Mouse (Mus musculus) cortical plate, adult 2 months (tissue): ENCODE measurements at regions not wholly inside any gene's neighbourhood (a gene's known extent, or its start where the extent isn't known, plus 50 kb on each side); places are given as distances from the start of the nearest gene placed in this dataset.

Experiments used
- CTCF ChIP-seq: fragments of 200-500 bp; IDR thresholded peaks from 2 replicates; pipeline ENCODE4 v1.5.1; 2011; ENCODE audit warnings: mild to moderate bottlenecking, control low read depth, low read length; ENCODE audit not compliant: insufficient read depth; ENCODE audit errors: extremely low read depth
- POLR2A ChIP-seq: fragments of 200-500 bp; IDR thresholded peaks from 2 replicates; pipeline ENCODE4 v1.6.1; 2011; ENCODE audit warnings: mild to moderate bottlenecking, low read length, control low read depth; ENCODE audit not compliant: insufficient read depth; ENCODE audit errors: extremely low read depth

- TF ChIP-seq CTCF, result no peak
- no peak for TF ChIP-seq POLR2A
Observed at GRCm38 (mm10) chr9:62203556-62203955, 78.5 kb downstream of the Spesp1 start.
